Mouse (Mus musculus) embryonic facial prominence, embryonic 15.5 days (tissue): Measurements from ENCODE around the gene Actn4. TPM values are rescaled to one million over a fixed set of nuclear protein-coding genes. Genes with fewer than 3 reads are reported as not detected.
A peak's percentile ranks its signal among the peaks of the same experiment; 100 is the strongest.

ENCODE experiments used
- ATAC-seq: fragments of 200-750 bp; cut with Nextera tagmentation; 2 replicates; pipeline ENCODE4 v1.8.0; 2017; ENCODE audit warnings: low read depth, moderate TSS enrichment; ENCODE audit not compliant: insufficient number of reproducible peaks, low FRiP score, low TSS enrichment
- H3K27ac ChIP-seq: fragments of 300-500 bp; sonication (generic); replicated peaks from 2 replicates; pipeline ENCODE4 v1.5.1; 2015; ENCODE audit warnings: mild to moderate bottlenecking, inconsistent platforms
- H3K27me3 ChIP-seq: fragments of 300-500 bp; sonication (generic); 2 replicates; pipeline ENCODE4 v1.6.1; 2015; ENCODE audit warnings: inconsistent platforms
- H3K36me3 ChIP-seq: fragments of 300-500 bp; sonication (generic); 2 replicates; pipeline ENCODE4 v1.6.1; 2015; ENCODE audit warnings: mild to moderate bottlenecking, inconsistent platforms
- H3K4me1 ChIP-seq: fragments of 300-500 bp; sonication (generic); 2 replicates; pipeline ENCODE4 v1.6.1; 2015; ENCODE audit warnings: inconsistent platforms
- H3K4me2 ChIP-seq: fragments of 300-500 bp; sonication (generic); replicated peaks from 2 replicates; pipeline ENCODE4 v1.6.1; 2015; ENCODE audit warnings: mild to moderate bottlenecking, inconsistent platforms
- H3K4me3 ChIP-seq: fragments of 300-500 bp; sonication (generic); replicated peaks from 2 replicates; pipeline ENCODE4 v1.5.1; 2015; ENCODE audit warnings: mild to moderate bottlenecking, inconsistent platforms
- H3K9ac ChIP-seq: fragments of 300-500 bp; sonication (generic); 2 replicates; pipeline ENCODE4 v1.6.1; 2015; ENCODE audit warnings: inconsistent platforms
- H3K9me3 ChIP-seq: fragments of 300-500 bp; sonication (generic); replicated peaks from 2 replicates; pipeline ENCODE4 v1.6.1; 2016; ENCODE audit warnings: inconsistent platforms
- WGBS: fragments of 180-500 bp; shearing (Covaris S2); methylation state at CpG from one replicate; pipeline ENCODE4 v1.1.7; 2015; 5-methylcytosine and 5-hydroxymethylcytosine counted together
- polyA plus RNA-seq: library from polyadenylated mRNA; unstranded; fragments of >200 nt; fragmentation: Nextera tagmentation; extraction: Ambion mirVana; gene quantifications from 2 replicates; pipeline ENCODE4 v1.2.1, GENCODE M21; 2015

The Actn4 gene
- polyA plus RNA-seq, 1 experiment from 2014 or later, result 321 TPM

GRCm38 (mm10) chr7:28936787-28937186 lies 25.4 kb downstream of the Actn4 start:
- WGBS, result 66% methylated on average over 4 of the region's 4 CpGs
- H3K4me3 ChIP-seq, result no peak overlapping the region
- H3K4me2 ChIP-seq, result no peak overlapping the region
- peaks cover 74% of the 10 kb centered on the region for H3K4me1 ChIP-seq
- H3K9me3 ChIP-seq, result no peaks in the 10 kb centered on the region
- H3K9ac ChIP-seq, result no peak overlapping the region
- H3K36me3 ChIP-seq, result peaks cover 16% of the 10 kb centered on the region
- H3K27me3 ChIP-seq, result no peaks in the 10 kb centered on the region
- ATAC-seq, result no peak
- peak overlapping the region; percentile 60 for H3K27ac ChIP-seq

GRCm38 (mm10) chr7:28933825-28934224 lies 28.3 kb downstream of the Actn4 start:
- H3K27me3 ChIP-seq, result no peaks in the 10 kb centered on the region
- WGBS, result 93% methylated on average over 2 of the region's 2 CpGs
- no peak overlapping the region for H3K4me3 ChIP-seq
- no peak overlapping the region for H3K4me2 ChIP-seq
- 0 out of 2 replicates have a peak overlapping the region, but pooled peaks have one; percentile 44 for H3K27ac ChIP-seq
- H3K4me1 ChIP-seq, result peaks cover 74% of the 10 kb centered on the region
- ATAC-seq, result no peak
- H3K36me3 ChIP-seq, result peaks cover 16% of the 10 kb centered on the region
- no peak overlapping the region for H3K9ac ChIP-seq
- H3K9me3 ChIP-seq, result no peaks in the 10 kb centered on the region

GRCm38 (mm10) chr7:28932421-28933041 lies 29.6 kb downstream of the Actn4 start:
- no peak for ATAC-seq
- Histone ChIP-seq H3K27ac (peak overlapping the region; percentile 9; the same call in 1 of the 2 replicates), H3K27me3 (no peaks in the 10 kb centered on the region), H3K9me3 (no peaks in the 10 kb centered on the region), H3K4me2 (no peak overlapping the region), H3K36me3 (peaks cover 11% of the 10 kb centered on the region; the same call in 1 of the 2 replicates), H3K4me3 (no peak overlapping the region), H3K4me1 (peaks cover 67% of the 10 kb centered on the region), H3K9ac (no peak overlapping the region)
- WGBS, result 62% methylated on average over 6 of the region's 6 CpGs

GRCm38 (mm10) chr7:28931695-28932039 lies 30.5 kb downstream of the Actn4 start:
- Histone ChIP-seq H3K9ac (no peak overlapping the region), H3K4me2 (no peak overlapping the region), H3K9me3 (no peaks in the 10 kb centered on the region), H3K27ac (peak overlapping the region; percentile 79), H3K4me1 (peaks cover 59% of the 10 kb centered on the region), H3K27me3 (no peaks in the 10 kb centered on the region), H3K36me3 (peaks cover 11% of the 10 kb centered on the region; the same call in 1 of the 2 replicates), H3K4me3 (no peak overlapping the region)
- ATAC-seq, result 0 out of 2 replicates have a peak, but pooled peaks have one; percentile 1
- 84% methylated on average over 4 of the region's 4 CpGs for WGBS

- peak overlapping the region; percentile 79 for H3K27ac ChIP-seq
- H3K9ac ChIP-seq, result no peak overlapping the region
- H3K4me2 ChIP-seq, result no peak overlapping the region
- no peaks in the 10 kb centered on the region for H3K9me3 ChIP-seq
- 68% methylated on average over 7 of the region's 7 CpGs for WGBS
- peak; percentile 13; the same call in 1 of the 2 replicates for ATAC-seq
- peaks cover 56% of the 10 kb centered on the region for H3K4me1 ChIP-seq
- no peak overlapping the region for H3K4me3 ChIP-seq
- peaks cover 11% of the 10 kb centered on the region; the same call in 1 of the 2 replicates for H3K36me3 ChIP-seq
- H3K27me3 ChIP-seq, result no peaks in the 10 kb centered on the region
Measured at GRCm38 (mm10) chr7:28931032-28931694, 31.0 kb downstream of the Actn4 start.

GRCm38 (mm10) chr7:28930320-28931031 lies 31.7 kb downstream of the Actn4 start:
- Histone ChIP-seq H3K36me3 (peaks cover 11% of the 10 kb centered on the region; the same call in 1 of the 2 replicates), H3K9ac (no peak overlapping the region), H3K27ac (peak overlapping the region; percentile 79), H3K4me2 (no peak overlapping the region), H3K4me1 (peaks cover 60% of the 10 kb centered on the region), H3K4me3 (no peak overlapping the region), H3K27me3 (no peaks in the 10 kb centered on the region), H3K9me3 (no peaks in the 10 kb centered on the region)
- ATAC-seq, result peak; percentile 22; the same call in 1 of the 2 replicates
- 41% methylated on average over 5 of the region's 5 CpGs for whole genome bisulfite sequencing

GRCm38 (mm10) chr7:28929381-28929780 lies 32.8 kb downstream of the Actn4 start:
- H3K27me3 ChIP-seq, result no peaks in the 10 kb centered on the region
- H3K27ac ChIP-seq, result peak overlapping the region; percentile 79; the same call in 1 of the 2 replicates
- peaks cover 71% of the 10 kb centered on the region for H3K4me1 ChIP-seq
- no peak for ATAC-seq
- H3K4me2 ChIP-seq, result no peak overlapping the region
- no peak overlapping the region for H3K9ac ChIP-seq
- no peaks in the 10 kb centered on the region for H3K9me3 ChIP-seq
- WGBS, result 24% methylated on average over 3 of the region's 3 CpGs
- H3K36me3 ChIP-seq, result peaks cover 10% of the 10 kb centered on the region; the same call in 1 of the 2 replicates
- no peak overlapping the region for H3K4me3 ChIP-seq

- Histone ChIP-seq H3K4me2 (no peak overlapping the region), H3K9me3 (no peaks in the 10 kb centered on the region), H3K4me1 (peaks cover 76% of the 10 kb centered on the region), H3K36me3 (no peaks in the 10 kb centered on the region), H3K9ac (no peak overlapping the region), H3K27ac (peak overlapping the region; percentile 80), H3K27me3 (no peaks in the 10 kb centered on the region), H3K4me3 (no peak overlapping the region)
- WGBS, result 72% methylated on average over 2 of the region's 2 CpGs
- ATAC-seq, result no peak
Measured at GRCm38 (mm10) chr7:28926172-28926571, 36.0 kb downstream of the Actn4 start.

GRCm38 (mm10) chr7:28925317-28925716 lies 36.8 kb downstream of the Actn4 start:
- H3K4me3 ChIP-seq, result no peak overlapping the region
- H3K27ac ChIP-seq, result peak overlapping the region; percentile 80
- no peaks in the 10 kb centered on the region for H3K27me3 ChIP-seq
- 0 out of 2 replicates have a peak, but pooled peaks have one; percentile 29 for ATAC-seq
- H3K4me2 ChIP-seq, result no peak overlapping the region
- no peak overlapping the region for H3K9ac ChIP-seq
- H3K9me3 ChIP-seq, result no peaks in the 10 kb centered on the region
- H3K36me3 ChIP-seq, result no peaks in the 10 kb centered on the region
- H3K4me1 ChIP-seq, result peaks cover 76% of the 10 kb centered on the region
- WGBS, result 14% methylated on average over 9 of the region's 9 CpGs

GRCm38 (mm10) chr7:28924802-28925201 lies 37.3 kb downstream of the Actn4 start:
- Histone ChIP-seq H3K9ac (no peak overlapping the region), H3K36me3 (no peaks in the 10 kb centered on the region), H3K4me1 (peaks cover 76% of the 10 kb centered on the region), H3K27me3 (no peaks in the 10 kb centered on the region), H3K27ac (peak overlapping the region; percentile 80), H3K9me3 (no peaks in the 10 kb centered on the region), H3K4me2 (no peak overlapping the region), H3K4me3 (no peak overlapping the region)
- no peak for ATAC-seq
- WGBS, result 80% methylated on average over 3 of the region's 3 CpGs

- H3K27me3 ChIP-seq, result no peaks in the 10 kb centered on the region
- H3K9ac ChIP-seq, result no peak overlapping the region
- peak overlapping the region; percentile 80 for H3K27ac ChIP-seq
- H3K36me3 ChIP-seq, result peaks cover under 1% of the 10 kb centered on the region; the same call in 1 of the 2 replicates
- H3K9me3 ChIP-seq, result no peaks in the 10 kb centered on the region
- no peak overlapping the region for H3K4me2 ChIP-seq
- peak; percentile 48; the same call in 1 of the 2 replicates for ATAC-seq
- 12% methylated on average over 4 of the region's 4 CpGs for WGBS
- H3K4me1 ChIP-seq, result peaks cover 76% of the 10 kb centered on the region
- no peak overlapping the region for H3K4me3 ChIP-seq
Measured at GRCm38 (mm10) chr7:28923865-28924291, 38.3 kb downstream of the Actn4 start.
